Mouse (Mus musculus) gonadal fat pad, adult 2 months (tissue): Measurements from ENCODE around the gene Pa2g4. TPM values are rescaled to one million over a fixed set of nuclear protein-coding genes. Genes with fewer than 3 reads are reported as not detected.
"Not testable (repeated sequence)": the region's sequence is repeated elsewhere in the genome, so short reads cannot be mapped to it uniquely, and the experiment has no call there.

Experiments used
- DNase-seq: peaks from one replicate; pipeline ENCODE4 v3.0.0-alpha.2; 2012; ENCODE audit warnings: low read depth
- polyA plus RNA-seq: library from polyadenylated mRNA; depleted of rRNA; stranded (reverse); fragments of >200 nt; gene quantifications from 2 replicates; pipeline ENCODE4 v1.2.3, GENCODE M21; 2012

The Pa2g4 gene
- polyA plus RNA-seq, 1 experiment = 22.1 TPM

DNA sequence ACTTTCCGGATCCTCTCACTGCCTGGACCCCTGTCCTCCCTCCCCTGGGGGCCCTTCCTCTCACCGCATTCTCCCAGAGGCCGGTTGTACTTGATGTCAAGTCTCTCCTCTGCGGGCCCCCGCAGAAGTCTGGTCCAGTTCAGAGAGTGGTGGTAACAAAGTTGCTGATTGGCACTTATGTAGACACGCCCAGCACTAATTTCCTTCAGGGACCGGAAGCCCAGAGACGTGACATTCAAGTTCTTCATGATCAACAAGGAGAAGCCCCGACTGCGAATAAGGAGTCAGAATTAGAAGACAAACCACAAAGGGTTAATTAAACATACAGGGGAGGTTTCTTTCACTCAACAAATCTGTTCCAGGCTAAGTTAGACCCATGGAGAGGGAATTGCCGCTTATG lies 12.5 kb upstream of the Pa2g4 start:
- no peak for DNase-seq

DNA sequence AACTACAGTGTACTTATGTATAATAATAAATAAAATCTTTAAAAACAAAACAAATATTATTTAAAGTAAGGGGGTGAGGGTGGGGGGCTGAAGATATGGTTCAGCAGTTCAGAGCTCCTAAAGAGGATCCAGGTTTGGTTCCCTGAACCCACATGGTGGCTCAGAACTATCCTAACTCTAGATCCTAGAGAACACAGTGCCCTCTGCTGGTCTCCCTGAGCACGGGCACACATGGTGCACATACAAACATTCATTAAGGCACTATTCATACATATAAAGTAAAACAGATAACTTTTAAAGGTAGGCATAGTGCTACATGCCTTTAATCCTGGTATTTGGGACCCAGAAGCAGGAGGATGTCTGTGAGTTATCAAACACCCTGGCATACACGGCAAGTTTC lies 9.3 kb upstream of the Pa2g4 start:
- no peak for DNase-seq

DNA sequence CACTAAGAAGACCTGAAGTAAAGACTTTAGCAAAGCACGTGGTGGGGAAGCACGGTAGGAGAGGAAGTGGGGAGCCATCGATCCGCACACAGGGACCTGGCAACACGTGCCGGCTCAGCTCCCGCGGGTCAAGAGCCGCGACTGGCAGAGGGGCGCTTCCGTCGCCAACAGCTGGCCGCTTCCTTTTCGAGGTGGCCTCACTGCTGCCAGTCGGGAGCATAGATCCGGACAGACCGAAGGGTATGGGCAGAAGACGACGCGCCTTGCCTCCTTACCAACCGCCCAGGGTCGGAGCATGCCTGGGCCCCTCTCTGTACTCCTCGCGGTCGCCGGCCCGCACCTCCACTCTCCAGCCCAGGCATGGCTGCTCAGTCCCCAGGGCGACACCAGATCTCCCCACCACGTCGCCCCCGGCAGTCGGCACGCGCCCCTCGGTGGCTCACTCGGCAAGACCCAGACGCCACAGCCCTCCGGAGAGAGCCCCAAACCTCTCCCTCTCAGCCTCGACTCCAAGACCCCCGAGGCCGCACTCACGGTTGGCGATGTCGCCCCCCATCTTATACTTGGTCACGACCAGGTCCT lies 490 bp downstream of the Pa2g4 start:
- DNase-seq = no peak

DNA sequence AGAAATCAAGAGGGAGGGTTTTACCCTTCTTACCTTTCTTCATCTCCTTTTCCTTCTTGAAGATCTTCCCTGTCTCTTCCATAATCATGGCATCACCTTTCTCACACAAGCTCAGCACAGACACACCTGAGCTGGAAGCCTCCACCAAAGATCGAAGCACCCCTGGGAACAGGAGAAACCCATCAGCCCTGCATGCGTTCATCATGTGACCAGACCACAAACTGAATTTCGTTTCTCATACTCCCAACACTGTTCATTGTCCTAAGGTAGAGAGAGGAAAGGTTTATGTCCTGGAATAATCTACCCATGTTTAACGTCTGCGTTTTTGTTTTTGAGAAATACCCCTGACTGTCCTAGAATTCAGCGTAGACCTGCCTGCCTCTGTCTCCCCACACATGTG lies 2.2 kb downstream of the Pa2g4 start:
- DNase-seq = no peak

DNA sequence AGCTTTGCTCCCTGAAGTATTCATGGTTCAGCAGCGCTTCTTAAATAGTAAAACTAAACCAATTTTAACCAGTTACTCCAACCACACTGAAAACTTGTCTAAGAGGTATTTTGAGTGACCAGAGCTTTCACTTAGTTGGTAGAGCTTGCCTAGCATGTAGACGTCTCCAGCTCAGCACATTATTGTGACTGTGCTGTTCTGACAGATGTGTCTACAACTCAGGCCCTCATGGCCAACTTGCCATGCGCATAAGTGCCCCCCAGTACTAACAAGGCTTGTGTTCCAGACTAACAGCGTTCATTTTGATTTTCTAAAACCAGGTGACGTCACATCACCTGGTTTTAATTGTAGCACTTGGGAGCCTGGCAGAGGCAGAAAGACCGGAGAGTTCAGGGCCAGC lies 8.8 kb downstream of the Pa2g4 start:
- no peak for DNase-seq

DNA sequence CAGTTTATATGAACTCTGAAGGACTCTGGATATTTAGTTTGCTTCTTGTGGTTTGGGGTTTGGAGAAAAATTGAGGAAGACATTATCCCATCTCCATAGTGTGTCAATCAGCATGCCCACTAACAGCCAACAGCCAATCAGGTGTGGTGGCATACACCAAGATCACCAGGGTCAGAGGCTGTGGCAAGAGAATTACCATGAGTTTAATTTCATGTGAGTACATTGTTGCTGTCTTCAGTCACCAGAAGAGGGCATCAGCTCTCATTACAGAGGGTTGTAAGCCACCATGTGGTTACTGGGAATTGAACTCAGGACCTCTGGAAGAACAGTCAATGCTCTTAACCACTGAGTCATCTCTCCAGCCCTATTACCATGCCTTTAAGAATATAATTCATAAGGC lies 9.5 kb downstream of the Pa2g4 start:
- DNase-seq = no peak

DNA sequence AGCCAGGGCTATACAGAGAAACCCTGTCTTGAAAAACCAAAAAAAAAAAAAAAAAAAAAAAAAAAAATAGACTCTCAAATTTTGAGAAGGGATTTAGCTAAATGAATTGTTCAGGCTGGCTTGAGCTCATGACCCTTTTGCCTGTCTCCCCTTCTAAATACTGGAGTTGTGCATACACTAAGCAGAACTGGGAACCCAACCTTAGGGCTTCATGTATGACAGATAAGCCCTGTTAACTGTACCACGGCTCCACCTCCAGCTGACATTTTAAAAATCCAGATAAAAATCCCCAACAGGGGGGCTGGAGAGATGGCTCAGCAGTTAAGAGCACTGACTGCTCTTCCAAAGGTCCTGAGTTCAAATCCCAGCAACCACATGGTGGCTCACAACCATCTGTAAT lies 10.2 kb downstream of the Pa2g4 start:
- DNase-seq = not testable (repeated sequence)

DNA sequence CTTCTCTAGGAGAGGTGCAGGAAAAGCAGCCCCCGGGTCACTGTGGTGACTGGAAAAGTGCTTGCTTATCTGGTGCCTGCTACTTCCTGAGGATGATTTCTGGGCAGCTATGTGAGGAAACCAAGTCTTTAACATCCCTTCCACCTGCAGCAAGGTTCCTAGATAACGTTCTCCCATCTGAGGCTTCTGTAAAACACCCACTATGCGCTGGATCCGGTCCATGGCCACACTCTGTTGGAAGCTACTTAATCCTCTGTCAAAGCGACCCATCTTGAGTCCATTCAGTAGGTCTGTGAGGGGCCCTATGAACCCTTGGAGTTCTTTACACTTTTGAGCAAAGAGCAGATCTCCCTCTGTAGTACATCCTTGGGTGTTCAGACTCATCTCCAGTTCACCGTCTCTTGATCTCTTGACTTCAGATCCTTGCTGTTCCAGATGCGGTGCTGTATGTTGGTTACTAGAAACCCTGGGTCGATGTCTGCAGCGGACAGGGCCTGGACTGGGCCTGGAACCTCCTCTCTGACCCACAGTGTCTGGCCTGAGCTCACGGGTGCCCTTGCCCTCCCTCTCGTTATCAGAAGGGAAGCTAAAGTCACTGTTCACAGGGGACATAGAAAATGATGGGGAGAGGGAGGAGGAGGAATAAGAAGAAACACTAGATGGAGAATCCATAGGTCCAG lies 15.5 kb downstream of the Pa2g4 start:
- not testable (repeated sequence) for DNase-seq

DNA sequence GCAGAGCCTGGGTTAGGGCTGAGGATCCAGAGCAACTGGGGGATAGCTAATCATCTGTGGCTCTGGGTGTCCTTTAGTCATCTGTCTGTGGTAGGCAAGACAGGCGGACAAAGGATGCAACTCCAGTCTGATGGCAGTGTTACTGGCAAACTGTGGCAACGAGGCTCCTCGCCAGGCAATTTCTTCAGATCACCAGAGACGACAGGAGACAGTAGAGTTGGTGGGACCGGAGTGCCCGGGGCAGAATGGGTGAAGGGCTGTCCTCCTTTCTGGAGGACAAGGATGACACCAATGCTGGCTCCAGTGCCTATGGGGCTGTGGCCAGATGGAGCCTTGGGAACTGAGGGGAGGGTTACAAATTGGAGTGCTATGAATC lies 16.1 kb downstream of the Pa2g4 start:
- not testable (repeated sequence) for DNase-seq

DNA sequence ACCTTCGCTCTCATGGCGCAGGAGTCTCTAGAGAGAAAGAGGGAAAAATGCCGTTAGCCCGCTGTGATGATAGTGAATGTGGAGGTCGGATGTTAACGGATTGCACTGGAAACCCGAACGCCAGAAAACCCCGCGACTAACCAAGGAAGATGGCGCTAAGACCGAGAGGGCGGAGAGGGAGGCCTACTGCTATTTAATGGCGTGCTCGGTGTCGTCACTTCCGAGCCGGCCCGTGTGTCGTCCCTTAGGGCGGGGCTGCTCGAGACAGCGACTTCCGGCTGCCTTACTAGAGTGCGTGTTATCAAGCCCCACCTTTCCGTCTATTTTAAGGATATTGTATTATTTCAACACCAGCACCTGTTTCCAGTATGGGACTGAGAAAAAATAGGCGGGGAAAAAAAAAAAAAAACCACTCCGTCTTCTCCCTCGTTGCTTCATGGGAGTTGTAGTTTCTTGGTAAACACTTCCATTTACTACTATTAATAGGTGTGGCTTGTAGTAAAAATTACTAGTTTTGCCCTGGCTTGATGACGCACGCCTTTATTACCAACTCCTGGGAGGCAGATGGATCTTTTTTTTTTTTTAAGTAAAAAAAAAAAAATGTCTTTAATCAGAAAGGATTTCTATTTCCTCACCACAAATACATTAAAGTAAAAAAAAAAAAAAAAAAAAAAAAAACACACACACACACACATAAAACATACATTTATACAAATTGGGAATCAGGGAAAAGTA lies 16.7 kb downstream of the Pa2g4 start, which contains the start of gene Rpl41:
Gene Rpl41 (minus strand): TSS at position 359 of the 735 bp plus-strand sequence.
- peak; percentile 92 for DNase-seq

DNA sequence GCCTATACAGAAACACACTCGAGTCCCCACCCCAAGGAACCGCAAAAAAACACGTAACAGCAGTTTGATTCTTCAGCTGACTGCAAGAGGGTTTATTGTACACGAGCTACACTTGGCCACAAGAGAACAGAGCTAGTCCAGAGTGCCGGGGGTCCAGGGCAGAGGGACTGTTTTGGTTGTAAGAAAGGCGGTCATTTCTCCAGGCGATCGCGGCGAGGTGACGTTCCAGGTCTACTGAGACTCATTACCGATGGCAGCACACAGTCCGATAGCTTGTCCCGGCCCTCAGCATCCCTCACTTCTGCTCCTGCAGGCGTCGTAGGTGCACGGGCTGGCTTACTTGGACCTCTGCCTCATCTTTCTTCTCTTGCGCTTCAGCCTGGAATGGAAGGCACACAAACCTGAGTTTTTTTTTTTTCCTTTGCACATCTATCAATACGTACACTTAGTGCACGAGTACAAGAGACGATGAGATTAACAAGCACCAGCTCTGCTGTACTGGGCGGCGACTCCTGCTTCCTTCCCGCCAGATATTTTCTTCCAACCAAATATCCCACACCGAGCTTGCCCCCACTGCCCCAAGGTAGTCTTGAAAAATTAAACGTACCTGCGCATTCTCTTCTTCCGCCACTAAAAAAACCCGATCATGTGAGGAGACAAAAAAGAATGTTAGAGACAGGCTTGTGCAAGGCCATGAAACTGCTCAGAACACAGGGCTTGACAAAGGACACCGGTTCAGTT lies 17.6 kb downstream of the Pa2g4 start:
- DNase-seq = not testable (repeated sequence)

DNA sequence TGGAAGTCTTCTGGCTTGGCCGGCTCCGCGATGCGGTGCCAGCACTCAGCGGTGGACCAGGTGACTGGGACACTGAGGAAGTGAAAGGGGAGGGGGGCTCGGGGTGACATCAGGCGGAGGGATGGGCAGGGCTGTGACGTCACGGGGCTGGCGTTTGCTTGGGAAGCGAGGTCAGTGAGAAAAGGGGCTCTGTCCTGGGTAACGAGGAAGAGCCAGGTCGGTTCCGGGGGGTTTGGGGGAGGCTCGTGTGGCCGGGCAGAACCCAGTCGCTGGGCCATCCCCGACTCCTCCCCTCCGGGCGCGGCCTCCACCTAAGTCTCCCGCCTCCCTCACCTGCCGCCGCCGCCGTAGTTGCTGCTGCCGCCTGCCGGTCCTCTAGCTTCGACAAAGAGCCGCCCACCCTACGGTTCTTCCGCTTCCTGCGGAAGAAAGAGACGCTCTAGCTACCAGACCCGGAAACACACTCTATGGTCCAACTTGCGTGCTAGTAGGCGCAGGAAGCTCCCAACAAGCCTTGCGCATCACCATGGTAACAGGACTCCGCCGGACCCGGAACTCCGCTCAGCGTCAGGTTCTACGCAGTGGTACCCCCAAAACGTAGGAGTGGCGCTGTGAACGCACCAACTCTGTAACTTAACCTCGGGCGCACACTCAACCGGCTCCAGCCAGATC lies 18.3 kb downstream of the Pa2g4 start, which contains the start of gene Zc3h10:
Gene Zc3h10 (minus strand): TSS at position 414 of the 672 bp plus-strand sequence.
- peak; percentile 79 for DNase-seq

DNA sequence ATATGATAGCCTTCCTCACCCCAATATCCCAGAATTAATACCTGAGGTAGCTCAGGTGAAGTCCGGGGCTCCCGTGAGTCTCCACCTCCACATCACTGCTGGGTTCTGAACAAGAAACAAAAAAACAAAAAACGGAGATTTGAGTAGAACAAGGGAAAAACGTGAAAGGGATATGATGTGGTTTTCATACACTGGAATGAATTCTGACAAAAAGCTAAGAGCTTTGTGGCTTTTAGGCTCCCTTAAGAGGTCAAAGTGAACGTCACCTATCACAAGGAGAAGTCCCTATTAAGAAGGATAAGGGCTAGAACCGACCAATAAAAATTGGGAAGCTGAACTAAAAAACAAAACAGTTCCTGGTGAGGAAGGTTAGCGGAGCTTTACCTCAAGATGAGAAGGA lies 19.0 kb downstream of the Pa2g4 start:
- DNase-seq = no peak

DNA sequence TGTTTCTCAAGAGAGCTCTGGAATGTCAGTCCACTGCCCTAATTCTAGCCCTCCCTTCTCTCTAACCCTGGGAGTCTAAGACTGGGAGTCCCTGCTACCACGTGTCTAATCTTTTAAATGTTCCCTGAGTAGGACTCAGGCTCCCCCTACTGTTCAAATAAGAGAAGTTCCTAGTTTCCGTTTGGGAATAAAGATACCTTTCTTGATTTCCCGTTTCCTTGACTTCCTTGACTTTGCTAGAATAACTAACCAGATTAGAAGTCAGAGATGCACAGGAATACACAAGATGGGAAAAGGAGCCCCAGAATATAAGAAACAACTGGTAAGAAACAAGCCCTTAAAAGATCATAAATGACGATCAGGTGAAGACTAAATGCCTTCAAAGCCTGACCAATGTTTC lies 19.4 kb downstream of the Pa2g4 start:
- DNase-seq = no peak

DNA sequence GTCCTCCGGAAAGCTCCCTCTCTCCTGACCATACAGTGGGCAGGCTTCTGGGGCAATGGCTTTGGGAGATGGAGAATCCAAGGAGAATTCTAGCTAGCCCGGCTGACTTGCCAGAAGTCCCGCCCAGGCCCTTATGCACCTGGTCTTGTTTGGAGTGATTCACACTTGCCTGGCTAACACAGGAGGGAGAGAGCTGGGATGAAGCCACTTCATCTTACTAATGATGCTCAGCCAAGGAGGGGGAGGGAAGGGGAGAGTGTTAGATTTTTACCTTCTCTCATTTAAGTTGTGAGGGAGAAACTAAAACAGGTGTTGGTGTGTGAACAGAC lies 20.3 kb downstream of the Pa2g4 start:
- no peak for DNase-seq

DNA sequence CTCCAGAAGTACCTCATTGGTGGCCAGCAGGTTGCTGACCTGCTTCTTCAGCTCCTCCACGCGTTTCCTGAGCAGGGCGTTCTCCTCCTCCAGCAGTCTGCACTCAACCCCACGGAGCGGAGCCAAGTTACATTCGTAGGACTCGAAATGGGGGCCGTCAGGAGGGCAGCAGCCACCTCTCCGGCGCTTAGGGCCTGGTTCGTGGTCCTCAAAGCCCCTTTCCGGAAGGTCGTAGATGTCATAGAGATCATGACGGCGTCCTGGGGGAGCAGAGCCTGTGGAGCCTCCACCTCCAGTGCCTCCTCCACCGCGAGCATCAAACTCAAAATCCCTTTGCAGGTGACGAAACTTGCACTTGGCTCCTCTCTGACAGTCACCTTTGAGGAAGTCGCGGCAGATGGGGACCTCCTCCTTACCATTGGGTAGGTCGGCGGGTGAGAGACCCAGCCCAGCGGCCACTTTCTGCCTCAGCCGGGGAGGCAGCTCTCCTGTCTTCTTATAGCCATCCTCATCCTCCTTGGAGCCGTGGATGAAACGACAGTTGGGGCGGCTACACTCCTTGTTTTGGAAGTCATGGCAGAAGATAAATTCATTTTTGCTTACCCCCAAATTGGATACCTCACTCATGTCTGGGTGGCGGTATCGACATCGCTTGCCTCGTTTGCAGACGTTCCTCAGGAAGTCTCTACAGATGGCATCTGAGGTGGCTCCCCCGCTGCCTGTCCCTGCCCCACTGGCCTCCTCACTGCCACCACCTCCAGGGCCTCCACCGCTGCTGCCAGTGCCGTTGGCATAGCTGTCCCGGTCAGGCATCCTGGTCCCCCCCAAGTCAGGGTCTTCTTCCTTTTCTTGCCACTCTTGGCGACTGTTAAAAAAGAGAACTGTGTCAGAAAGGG lies 20.9 kb downstream of the Pa2g4 start:
- no peak for DNase-seq

DNA sequence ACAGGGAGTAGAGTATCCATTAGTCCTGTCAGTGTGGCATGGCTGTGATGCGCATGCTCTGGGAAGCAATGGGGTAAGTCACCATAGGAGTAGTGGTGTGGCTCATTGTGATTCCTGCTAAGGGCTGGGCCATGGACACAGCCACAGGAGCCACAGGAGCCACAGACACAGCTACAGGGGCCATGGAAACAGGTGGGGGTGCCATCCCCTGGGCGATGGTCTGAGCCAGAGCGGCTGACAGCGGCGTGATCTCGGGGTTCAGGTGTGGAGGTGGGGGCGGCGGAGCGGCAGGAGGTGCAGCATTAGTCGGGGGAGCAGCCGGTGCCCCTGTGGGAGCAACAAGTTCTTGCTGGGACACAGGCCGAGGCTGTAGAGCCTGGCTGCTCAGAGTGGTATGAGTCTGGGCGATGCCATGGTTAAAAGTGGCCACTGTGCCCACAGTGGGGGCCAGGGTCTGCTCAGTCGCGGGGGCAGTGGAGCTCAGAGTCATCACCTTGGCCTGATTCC lies 21.6 kb downstream of the Pa2g4 start:
- no peak for DNase-seq

DNA sequence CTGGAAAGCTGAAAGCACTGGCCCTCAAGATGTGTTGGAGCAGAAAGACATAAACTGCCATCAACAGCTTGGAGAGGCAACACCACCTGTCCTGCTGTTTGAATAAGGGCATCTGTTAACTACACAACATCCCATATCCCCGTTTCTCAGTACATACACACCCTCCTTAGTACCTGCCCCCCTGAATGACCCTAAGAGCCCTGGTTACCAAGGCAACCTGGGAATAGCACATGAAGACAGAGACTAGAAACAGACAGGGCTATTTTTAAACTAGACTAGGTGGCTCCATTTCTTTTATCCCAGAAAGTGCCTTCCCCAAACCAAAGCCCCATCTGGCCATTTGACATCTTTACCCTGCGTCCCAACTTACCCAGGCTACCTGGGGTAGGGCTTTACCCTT lies 22.7 kb downstream of the Pa2g4 start:
- no peak for DNase-seq

DNA sequence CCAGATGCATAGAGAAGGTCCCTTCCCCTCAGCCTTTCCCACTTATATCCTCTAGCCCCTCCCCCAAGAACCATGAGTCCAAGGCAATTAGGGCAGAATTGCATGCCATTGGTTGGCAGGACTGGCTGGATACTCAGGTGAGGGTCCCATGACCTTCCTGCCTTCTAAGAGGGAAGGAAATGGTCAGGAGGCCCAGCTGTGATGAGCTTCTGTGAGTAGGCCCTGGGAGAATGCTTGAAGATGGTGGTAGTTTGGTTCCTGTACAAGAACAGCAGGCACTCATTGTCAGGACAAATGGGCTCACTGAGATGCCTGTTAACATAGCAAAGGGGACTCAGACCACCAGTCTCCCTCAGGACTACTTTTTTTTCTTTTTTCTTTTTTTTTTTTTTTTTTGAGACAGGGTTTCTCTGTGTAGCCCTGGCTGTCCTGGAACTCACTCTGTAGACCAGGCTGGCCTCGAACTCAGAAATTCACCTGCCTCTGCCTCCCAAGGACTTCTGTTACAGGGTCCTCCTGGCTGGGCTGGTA lies 27.4 kb downstream of the Pa2g4 start:
- DNase-seq = no peak

DNA sequence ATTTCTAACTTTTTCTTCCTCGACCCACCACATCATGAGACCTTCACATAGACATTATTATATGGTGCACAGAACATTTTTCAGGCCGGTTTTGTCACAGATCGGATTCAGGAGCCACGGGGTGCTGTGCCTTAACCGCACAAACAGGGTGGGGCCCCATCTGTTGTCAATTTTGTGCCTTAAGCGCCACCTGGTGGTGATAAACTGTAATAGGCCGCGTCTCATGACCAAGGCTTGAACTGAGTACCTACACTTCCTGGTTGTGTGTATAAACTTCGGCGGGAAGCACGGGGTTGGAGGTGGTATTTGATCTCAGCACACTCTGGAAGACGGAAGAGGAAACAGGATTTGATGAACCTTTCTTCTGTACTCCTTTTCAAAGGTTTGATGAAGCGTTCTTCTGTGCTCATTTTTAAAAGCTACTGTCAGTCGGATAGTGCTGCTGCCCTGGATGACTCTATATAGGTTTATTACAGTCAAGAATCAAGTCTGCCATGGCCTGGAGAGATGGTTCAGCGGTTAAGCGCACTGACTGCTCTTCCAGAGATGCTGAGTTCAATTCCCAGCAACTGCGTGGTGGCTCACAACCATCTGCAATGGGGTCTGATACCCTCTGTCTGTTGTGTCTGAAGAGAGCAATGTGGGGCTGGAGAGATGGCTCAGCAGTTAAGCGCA lies 29.4 kb downstream of the Pa2g4 start:
- no peak for DNase-seq
